Mouse (Mus musculus): Measurements from ENCODE around the gene Anks6.

The Anks6 gene

DNA sequence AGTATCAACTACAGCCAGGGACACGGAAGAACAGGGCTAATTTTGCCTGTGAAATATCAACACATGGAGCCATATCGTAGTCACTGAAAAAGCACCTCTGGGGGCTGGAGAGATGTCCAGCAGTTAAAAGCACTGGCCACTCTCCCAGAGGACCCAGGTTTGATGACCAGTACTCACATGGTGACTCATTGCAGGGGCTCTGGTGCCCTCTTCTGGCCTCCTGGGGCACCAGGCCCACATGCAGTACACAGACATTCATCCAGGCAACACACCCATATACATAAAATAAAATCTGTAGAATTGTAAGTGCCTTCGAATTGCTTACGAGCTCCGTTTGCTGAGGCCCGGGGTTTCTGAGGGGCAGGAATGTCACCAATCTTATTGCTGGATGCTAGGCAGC lies 10.3 kb downstream of the Anks6 start:
- no peak for DNase-seq (ENCODE audit: low spot score)

DNA sequence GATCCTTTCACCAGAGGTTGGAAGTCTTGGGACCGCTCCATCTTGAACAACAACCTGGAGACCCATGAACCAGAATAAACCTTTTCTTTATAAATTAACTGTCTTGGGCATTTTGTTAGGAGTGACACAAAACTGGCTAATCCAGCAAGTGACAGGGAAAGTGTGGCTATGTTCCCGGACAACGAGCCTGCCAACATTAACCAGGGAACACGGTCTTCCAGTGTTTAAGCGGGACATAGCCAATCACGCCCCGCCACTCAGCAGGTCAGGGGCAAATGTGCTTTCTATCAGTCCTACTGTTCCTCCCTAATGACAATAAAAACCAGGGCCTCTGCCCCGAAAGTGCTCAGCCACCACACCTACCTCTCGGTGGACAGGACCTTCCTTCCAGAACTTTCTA lies 13.4 kb downstream of the Anks6 start:
- DNase-seq (ENCODE audit: low spot score) = no peak

DNA sequence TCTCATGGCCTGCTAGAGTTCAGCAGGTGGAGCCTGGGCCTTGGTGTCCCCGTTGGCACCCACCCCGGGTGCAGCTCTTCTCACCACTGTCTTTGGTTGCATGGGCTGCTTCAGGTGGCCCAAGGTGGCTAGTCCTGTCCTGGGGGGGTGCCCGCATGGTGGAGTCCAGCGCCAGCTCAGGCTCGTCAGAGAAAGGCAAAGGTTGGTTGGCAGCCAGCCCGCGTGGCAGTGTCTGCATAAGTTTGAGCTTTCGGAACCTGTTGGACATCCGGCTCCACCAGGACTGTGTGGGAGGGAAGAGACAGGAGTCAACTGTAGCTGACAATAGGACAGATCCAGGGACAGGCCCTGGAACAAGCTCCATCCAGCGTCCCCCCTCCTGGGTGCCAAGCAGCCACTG lies 17.6 kb downstream of the Anks6 start:
- DNase-seq (ENCODE audit: low spot score) = no peak

DNA sequence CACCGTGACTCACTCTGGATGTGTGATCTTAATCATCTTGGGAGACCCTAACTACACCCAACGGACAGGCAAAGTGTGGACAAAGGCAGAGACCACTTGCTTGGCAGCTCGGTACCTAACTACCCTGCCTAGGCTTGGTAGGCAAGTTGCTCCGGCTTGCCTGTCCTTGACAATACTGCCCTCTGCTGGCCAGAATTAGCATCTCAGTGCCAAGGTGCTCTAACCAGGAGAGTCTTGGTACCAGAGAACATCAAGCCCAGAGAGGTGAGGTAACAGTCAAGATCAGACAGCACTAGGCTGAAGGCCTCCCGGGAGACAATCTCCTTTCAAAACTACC lies 19.9 kb downstream of the Anks6 start:
- peak; percentile 88 for DNase-seq (ENCODE audit: low spot score)

DNA sequence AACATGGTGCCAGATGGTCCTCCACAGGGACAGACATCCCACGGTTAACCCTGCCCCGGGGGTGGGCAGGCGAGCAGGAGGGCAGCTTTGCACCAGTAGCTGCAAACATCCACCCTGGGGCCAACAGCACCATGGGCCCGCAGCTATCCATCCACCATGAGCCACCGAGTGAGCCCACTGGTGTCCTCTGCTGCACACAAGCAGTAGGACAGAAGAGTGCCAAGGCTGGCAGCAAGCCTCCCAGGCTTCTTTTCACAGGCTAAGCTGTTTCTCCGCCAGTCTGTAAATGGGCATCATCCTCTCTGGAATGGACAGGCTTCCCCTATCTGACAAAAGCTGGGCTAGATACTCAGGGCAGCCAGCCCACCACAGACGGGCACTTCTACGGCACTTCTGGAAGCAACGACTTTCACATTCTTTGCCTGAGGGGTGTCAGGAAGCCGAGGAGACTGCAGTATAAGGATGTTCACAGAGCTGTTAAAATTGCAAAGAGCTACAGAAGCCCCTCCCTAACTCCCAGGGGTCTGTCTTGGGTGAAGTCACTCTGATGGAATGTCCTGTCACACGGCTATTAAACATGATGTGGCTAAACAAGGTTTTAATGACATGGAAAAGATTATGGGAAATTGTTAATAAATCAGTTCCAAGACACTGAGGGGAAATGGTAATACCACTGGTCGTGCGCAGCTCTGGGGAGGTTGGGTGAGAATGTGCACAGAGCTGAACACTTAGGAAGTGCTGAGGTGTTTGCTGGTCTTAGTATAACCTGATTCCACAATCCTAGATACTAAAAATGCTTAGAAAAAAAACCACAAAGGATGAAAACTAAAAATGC lies 20.5 kb downstream of the Anks6 start:
- DNase-seq (ENCODE audit: low spot score) = no peak

DNA sequence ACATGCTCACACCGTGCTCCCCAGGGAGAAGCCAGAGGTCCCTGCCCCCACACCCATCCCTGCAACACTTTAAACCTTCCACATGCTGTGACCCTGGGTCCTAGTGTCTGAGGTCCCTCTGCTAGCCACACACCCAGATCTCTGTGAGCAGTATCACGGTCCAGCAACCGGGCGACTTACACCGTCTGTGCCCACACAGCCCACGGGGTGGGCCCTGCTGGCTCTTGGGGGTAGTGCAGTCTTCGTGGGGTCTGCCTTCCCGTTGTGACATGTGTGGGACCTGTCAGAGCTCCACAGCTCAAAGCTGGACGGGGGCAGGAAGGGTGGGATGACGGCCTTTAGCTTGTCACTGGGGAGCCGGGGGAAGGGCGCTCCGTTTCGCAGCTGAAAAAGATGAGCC lies 21.7 kb downstream of the Anks6 start:
- DNase-seq (ENCODE audit: low spot score) = no peak

DNA sequence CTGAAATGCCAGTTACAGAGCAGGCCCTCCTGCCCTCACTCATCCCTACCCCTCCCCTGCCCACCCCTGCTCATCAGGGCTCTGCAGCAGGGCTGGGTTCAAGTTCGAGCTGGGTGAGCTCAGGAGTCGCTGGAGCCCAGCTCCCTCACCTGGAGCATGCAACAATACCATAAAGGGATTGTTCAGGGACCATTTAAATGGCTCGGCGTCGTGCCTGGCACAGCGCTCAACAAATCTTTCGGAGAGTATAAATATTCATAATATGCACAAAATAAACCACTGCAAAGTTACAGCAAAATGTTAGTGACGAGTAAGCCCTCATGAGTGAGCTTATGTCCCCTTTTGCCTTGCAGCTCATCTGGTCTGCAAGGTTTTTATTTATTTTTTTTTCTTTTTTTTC lies 25.1 kb downstream of the Anks6 start:
- DNase-seq (ENCODE audit: low spot score) = no peak

DNA sequence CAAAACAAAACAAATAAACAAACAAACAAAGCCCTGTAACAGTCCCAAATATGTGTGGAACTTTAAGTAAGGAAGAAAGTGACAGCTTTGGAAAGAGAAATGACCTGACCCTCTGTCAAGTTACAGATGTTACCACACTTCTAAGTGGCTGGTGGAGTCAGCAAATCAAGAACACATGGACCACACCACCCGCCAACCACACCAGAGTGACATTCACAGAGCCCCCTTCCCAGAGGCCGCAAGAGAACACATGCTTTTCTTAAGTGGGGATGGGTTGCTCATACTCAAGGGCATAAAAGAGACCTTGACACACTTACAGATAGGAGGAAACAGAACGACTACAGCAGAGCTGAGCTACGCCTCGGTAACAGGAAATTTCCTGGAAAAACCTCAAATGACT lies 28.4 kb downstream of the Anks6 start:
- DNase-seq (ENCODE audit: low spot score) = no peak

DNA sequence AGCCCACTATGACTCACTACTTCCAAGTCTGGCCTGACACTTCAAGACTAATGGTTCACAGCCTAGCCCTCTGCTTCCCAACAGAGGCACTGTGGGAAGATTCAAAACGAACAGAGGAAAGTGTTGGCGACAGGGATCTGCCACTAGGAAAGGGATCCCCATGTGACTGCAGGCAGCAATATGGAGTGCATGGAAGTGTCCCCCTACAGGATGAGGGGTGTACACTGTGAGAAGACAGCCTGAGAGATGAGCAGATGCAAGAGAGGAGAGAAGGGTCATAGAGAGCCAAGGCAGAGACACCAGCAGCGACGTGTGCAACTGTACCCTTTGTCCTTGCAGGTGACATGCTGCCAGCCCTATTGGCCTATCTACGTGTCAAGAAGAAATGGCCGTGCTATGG lies 33.3 kb downstream of the Anks6 start:
- no peak for DNase-seq (ENCODE audit: low spot score)

DNA sequence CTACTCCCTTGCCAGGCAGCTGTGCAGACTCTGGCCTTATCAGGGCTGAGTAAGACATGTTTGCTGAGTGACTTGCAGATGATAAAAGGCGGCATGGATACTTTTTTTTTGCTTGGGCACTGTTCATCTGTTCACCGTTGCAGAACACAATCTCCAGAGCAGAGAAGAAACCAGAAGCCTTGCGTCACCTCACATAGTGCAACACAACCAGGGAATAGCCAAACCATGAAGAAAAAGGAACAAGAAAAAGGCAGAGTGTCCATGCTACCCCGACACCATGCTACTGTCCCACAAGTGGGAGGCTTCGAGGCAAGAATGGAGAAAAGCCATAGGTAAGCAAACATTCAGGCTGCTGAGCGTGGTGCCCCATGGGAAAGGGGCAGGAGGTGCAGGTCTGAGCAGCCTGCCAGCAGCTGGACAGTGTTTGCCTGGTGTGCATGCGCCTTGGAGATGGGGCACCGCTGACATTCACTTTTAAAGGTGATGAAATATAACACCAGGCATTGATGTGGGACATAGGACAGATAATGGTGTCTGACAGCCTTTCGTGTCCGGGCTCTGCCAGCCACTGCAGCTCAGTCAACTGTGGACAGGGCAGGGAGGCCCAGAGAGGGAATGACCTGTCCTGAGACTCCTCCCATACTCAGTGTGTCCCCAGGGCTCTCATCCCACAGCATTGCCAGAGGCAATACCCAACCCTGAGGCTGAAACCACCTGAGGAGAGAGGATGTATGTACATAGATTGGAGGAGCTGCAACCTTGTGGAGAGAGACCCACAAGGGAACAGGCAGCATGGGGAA lies 34.2 kb downstream of the Anks6 start:
- no peak for DNase-seq (ENCODE audit: low spot score)

DNA sequence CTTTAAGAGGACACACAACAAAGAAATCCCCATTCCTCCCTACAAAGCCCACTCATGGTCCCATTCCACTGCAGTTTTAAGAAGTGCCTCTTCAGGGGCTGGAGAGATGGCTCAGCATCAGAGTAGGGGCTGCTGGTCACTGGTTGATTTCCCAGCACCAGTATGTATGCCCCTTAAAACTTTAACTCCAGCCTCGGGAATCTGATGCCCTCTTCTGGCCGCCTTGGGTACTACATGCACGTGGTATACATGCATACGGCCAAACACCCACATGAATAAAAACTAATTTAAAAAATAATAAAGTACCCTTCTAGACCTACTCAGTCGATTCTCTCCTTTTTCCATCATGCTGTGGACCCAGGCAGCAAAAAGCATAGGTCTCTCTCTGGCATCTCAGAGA lies 36.7 kb downstream of the Anks6 start:
- DNase-seq (ENCODE audit: low spot score) = peak; percentile 85

DNA sequence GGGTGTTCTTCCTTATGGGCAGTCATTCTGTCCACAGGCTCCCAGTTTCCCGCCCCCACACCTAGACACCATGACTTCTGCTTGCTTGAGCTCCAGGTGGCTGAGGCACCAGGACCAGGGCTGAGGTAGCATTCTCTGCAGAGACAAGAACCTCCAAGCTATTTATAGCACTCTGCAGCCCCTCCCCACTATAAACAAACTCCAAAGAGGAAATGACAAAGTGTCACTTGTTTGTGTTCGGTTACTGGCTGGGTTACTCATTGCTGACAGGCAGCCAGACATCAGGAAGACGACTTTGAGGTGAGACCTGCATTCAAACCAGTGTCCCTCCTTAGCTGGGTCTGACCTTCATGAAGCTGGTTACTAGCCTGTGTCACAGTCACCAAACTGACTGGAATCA lies 42.1 kb downstream of the Anks6 start:
- no peak for DNase-seq (ENCODE audit: low spot score)

DNA sequence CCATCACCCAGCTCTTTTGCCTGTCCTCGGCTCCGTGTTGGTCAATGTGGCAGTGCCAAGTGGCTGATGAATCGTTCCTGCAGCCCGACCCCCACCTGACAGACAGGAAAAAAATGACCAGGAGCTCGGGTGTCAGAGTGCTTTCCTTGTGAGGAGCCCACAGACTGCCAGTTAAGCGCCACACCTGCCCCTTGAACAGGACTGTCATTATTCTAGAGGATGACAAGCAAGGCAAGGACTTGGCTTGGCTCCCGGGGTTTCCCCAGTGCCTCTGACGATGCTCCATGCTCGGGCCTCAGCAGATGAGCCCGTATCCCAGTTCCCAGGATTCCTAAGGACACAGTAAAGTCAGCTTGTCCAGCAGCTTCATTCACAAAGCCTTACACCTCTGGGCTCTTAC lies 44.8 kb downstream of the Anks6 start:
- no peak for DNase-seq (ENCODE audit: low spot score)

DNA sequence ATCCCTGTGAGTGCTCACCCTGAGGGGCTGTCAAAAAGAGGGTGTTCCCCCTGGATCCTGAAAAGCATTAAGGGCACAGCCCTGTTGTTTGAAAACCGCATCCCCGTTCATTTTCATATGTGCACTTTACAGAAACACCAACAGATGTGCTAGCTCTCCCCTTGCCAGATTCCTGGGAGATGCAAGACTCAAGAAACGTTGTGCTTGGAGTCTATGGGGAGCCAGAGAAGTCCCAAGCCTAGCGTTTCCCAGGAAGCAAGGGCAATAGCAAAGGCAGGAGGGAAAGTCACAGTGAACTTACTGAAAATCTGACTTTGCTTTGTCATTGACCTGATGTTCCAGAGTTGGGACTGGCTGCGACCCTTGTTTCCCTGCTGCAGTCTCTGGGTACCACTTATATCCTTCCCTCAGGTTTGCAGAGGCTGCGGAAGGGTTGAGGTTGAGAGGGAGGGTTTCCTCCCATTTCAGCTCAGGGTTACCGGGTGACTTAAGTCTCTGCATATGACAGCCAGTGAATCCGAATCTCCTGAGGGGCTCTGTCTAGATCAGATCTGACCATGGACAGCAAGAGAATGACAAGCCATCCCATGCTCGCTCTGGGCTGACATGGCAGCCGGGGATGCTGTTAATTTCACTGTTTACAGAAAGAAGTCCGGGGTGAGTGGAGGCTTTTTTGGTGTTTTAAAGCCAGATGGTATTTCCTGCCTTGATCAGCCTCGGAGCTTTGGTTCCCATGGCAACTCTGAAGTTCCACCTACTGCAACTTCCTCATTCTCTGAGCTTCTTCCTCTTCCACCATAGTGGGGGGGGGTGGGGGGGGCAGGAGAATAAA lies 46.6 kb downstream of the Anks6 start:
- DNase-seq (ENCODE audit: low spot score) = no peak

DNA sequence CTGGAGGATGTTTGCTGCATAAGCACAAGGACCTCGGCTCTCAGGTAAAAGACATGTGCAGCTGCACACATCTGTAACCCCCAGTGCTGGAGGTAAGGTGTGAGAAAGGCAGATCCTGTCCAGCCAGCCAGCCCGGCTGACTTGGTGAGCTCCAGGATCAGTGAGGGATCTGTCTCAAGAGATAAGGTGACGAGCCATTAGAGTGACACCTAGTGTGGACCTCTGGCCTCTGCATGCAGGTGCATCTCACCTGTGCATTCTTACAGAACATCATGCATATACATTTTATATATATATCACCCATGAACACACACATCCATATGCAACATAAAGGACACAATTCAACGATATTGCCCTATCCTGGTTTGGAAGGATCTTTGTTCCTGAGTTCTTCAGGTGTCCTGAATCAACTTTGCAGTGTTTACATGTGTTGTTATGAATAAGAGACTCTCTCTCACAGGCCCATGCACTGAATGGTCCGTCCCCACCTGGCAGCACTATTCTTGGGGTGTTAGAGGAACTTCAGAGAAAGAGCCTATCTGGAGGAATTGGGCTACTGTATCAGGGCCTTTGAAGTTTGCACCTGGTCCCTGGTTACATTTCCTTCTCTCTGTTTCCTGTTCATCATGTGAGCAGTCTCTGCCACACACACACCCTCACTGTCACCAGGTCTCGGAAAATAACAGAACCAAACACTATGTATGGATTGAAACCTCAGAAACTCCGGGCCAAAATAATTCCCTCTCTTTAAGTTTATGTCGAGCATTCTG lies 56.4 kb downstream of the Anks6 start:
- no peak for DNase-seq (ENCODE audit: low spot score)

DNA sequence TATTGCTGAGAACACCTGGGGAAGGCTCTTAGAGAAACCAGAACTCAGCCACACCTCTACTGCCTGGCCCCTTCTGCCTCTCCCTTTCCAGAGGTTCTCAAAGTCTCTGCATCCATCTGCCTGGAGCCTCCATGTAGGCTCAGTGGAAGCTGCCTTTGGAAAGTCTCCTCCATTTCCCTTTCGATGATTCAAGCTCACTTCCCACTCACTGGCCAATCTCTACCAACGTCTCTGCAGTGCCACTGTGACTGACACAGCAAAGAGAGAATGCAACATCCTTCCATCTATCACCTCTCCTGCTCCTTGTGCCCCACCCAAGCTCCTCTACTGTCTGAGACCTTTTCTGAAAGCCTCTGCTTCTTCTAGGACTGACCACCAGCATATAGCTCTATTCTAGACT lies 59.3 kb downstream of the Anks6 start:
- no peak for DNase-seq (ENCODE audit: low spot score)

DNA sequence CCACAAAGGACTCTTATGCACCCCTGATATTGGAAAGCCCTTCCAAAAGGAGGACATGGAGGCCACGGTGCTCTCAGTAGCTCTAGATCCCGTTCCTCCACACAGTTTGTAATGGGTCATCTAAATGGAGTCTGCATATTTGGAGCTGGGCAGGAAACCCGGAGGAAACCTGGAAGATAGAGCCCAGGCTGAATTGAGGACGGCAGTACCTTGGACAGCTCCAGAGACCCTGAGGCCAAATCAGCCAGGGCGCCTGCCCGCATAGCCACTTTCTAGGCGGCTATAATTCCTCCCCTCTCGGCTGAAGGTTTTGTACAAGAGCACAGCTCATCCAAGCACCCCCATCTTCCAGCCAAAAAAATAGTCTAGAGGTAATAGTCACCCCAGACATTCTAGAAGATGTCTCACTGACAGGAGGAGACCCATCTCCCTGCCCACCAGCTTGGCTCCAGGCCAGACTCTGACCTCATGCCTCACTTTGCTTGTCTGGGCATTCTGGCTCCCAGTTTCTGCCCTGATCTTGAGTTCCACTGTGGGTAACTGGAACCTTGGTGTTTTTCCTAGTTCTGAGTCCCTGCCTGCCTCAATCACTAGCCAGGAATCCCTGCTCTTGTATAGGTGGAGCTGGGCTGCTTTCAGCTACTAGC lies 64.3 kb downstream of the Anks6 start:
- peak; percentile 81 for DNase-seq (ENCODE audit: low spot score)

DNA sequence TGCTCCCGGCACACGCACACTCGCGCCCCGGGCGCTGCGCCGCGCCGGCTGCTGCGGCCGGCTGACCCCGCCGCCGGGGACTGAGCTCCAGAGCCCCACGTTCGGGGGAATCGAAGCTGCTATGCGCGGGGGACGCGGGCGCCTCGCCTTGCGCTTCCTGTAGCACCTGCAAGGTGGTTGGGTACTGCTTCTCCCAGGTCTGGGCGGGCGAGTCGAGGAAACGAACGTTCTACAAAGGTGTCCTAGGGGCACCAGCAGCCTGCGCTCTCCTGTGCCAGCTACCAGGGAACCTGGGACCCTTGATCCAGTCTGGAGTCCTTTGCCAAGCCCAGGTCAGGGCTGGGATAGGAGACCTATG lies 65.3 kb downstream of the Anks6 start:
- DNase-seq (ENCODE audit: low spot score) = no peak

DNA sequence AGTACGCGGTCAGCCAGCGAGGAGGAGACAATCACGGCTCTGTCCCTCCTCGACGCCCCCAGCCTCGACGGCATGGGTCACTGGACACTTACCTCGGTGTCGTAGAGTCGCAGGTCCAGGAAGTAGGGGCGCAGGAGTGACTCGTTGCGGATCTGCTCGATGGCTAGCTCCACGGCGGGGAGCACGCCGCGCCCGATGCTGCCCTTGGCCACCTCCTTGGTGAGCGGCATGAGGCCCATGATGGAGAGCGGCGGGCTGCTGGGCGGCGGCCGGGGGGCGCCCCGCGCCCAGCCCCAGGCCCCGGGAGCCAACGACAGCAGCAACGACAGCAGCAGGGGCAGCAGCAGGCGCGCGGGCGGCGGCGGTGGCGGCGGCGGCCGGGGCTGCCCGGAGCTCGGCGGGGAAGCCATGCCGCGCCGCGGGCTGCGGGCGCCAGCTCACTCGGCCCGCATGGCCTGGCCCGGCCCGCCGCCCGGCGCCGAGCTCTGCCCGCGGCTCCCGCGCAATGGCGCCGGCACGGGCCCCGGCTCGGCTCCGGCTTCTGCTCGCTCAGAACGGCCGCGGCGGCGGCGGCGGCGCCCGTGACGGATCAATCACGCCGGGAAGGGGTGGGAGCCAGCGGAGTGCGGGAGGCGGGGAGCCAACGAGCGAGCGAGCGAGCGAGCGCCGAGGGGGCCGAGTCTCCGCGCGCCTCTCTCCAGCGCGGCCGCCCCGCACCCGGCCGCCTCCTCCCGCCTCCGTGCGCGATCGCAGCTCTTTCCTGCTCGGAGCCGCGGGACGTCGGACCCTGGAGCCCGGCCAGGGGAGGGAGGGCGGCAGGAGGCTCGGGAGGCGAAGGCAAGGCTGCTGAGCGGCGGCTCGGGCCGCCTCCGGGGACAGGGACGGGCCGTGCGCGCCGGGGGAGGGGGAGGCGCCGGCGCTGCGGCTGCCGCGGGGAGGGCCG lies 65.9 kb downstream of the Anks6 start, which contains the start of gene Gabbr2:
TSS of gene Gabbr2 (minus strand) at position 858 of the 943 bp plus-strand sequence.
- no peak for DNase-seq (ENCODE audit: low spot score)

DNA sequence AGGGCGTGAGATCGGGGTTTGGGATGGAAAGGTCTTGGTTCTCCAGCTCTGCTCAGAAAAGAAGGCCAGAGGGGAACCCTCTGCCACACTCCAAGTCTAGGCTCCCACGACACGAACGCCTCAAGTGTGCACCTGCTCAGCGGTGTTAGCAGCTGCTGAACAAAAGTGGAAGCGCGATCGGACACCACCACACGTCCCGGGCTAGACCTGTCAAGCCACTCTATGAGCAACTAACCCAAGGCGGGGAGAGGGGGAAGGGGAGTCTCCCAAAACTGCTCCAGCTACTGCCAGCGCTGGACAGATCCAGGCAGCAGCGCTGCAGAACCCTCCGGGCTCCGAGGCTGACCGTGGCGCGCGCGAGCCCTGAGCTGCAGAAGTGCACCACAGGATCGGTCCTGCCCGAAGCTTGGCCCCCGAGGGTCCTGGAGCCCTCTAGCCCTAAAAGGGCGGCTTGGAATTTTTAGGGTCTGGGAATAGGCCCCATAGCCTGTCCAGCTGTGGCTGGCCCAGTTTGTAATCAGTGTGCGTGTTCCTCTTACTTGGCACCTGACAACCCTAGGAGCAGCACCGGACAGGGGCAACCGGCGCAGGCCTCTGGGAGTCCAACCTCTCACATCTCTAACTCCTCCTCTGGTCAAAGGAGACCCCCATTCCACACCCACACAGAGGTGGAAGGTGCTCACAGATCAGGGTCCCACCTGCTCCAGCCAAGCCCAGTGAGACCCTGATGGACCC lies 66.8 kb downstream of the Anks6 start:
- no peak for DNase-seq (ENCODE audit: low spot score)
